Mouse (Mus musculus) hindbrain, embryonic 10.5 days (tissue): ENCODE results near the gene Gfm1. TPM values are rescaled to one million over a fixed set of nuclear protein-coding genes. Genes with fewer than 3 reads are reported as not detected.

ENCODE experiments used
- DNase-seq: peaks from one replicate; pipeline ENCODE4 v3.0.0-alpha.2; 2017; ENCODE audit warnings: low spot score
- H3K27ac ChIP-seq: fragments of 300-500 bp; sonication (generic); 2 replicates; pipeline ENCODE4 v1.5.1; 2016; ENCODE audit warnings: mild to moderate bottlenecking, moderate library complexity
- H3K27me3 ChIP-seq: fragments of 300-500 bp; sonication (generic); 2 replicates; pipeline ENCODE4 v1.6.1; 2016; ENCODE audit warnings: mild to moderate bottlenecking; ENCODE audit not compliant: poor library complexity, insufficient read depth, severe bottlenecking
- H3K36me3 ChIP-seq: fragments of 300-500 bp; sonication (generic); 2 replicates; pipeline ENCODE4 v1.6.1; 2016; ENCODE audit warnings: mild to moderate bottlenecking, moderate library complexity
- H3K4me1 ChIP-seq: fragments of 300-500 bp; sonication (generic); replicated peaks from 2 replicates; pipeline ENCODE4 v1.6.1; 2016; ENCODE audit warnings: mild to moderate bottlenecking
- H3K4me3 ChIP-seq: fragments of 300-500 bp; sonication (generic); 2 replicates; pipeline ENCODE4 v1.5.1; 2016; ENCODE audit warnings: mild to moderate bottlenecking, moderate library complexity
- H3K9me3 ChIP-seq: fragments of 300-500 bp; sonication (generic); 2 replicates; pipeline ENCODE4 v1.6.1; 2016; ENCODE audit warnings: mild to moderate bottlenecking, moderate library complexity
- WGBS: fragments of 180-500 bp; shearing (Covaris S2); methylation state at CpG from one replicate; pipeline ENCODE4 v1.1.7; 2016; 5-methylcytosine and 5-hydroxymethylcytosine counted together
- polyA plus RNA-seq: library from polyadenylated mRNA; unstranded; fragments of >200 nt; fragmentation: Nextera tagmentation; extraction: Ambion mirVana; gene quantifications from 2 replicates; pipeline ENCODE4 v1.2.1, GENCODE M21; 2016

Gene Gfm1
- polyA plus RNA-seq, 1 experiment from 2014 or later: 43.2 TPM

DNA sequence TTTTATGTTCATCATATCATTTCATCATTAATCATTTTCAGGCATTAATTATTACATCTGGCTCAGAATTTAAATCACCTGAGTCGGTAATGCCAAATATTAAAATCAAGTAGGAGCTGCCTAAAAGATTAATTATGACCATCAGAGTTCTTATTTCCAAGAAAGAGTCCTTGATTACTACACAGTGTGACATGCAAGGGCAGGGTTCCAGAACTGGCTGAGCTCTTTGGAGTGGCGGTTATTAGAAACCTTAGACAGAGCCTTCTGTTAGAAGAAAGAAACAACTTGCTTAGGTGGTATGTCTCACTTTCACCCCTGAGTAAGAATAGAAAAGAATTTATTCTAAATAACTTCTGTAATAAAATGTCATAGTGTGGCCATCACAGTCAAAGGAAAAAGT is 37.4 kb downstream of the Gfm1 start:
- Histone ChIP-seq H3K4me1 (peaks cover 19% of the 10 kb centered on the region), H3K36me3 (peaks cover 39% of the 10 kb centered on the region), H3K9me3 (no peaks in the 10 kb centered on the region), H3K27me3 (no peaks in the 10 kb centered on the region), H3K27ac (no peak overlapping the region), H3K4me3 (no peak overlapping the region)
- 95% methylated on average over 2 of the region's 2 CpGs for WGBS
- no peak for DNase-seq

DNA sequence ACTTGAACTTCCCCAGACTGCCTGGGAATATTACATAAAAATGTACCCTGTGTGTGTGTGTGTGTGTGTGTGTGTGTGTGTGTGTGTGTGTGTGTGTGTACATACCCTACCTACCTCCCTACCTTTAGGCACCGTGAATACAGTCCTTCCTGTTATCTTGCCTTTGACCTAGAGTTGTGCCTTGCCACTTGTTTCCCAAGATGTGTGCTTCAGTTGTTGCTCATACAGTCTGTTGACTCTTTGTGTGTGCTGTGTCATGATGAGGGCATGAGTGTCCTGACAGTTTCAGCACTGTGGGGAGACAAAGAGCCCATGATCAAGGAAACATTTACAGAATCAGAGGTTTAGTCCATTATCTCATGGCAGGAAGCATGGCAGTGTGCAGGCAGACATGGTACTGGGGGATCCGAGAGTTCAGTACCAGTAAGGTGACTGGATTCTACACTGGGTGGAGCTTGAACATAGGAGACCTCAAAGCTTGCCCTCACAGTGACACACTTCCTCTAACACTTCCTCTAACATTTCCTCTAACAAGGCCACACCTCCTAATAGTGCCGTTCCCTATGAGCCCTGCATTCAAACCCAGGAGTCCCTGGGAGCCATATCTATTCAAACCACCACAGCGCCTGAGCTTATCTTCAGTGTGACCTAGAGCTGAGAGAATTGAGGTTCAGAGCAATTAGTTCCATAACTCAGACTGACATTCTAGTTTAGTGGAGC is 41.7 kb downstream of the Gfm1 start:
- Histone ChIP-seq H3K9me3 (no peaks in the 10 kb centered on the region), H3K4me1 (no peaks in the 10 kb centered on the region), H3K4me3 (no peak overlapping the region), H3K27ac (no peak overlapping the region), H3K27me3 (no peaks in the 10 kb centered on the region), H3K36me3 (peaks cover 68% of the 10 kb centered on the region)
- WGBS: 88% methylated on average over 4 of the region's 4 CpGs
- no peak for DNase-seq

DNA sequence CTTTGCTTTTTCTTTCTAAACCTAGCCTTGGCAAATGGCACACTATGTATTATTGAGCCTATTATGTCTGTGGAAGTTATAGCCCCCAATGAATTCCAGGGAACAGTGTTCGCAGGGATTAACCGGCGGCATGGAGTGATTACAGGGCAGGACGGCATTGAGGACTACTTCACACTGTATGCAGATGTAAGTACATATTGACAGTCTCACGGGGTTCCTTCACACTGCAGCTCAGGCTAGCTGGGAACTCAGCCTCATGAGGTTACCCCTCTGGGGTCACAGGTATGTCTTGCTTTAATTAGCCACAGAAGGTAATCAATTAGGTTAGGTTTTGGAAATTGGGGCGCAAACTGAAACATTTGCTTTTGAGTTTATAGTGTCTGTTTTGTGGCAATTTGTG is 43.5 kb downstream of the Gfm1 start:
- H3K4me1 ChIP-seq: no peaks in the 10 kb centered on the region
- 92% methylated on average over 6 of the region's 6 CpGs for WGBS
- peaks cover 68% of the 10 kb centered on the region for H3K36me3 ChIP-seq
- H3K27ac ChIP-seq: no peak overlapping the region
- DNase-seq: no peak
- no peak overlapping the region for H3K4me3 ChIP-seq
- no peaks in the 10 kb centered on the region for H3K9me3 ChIP-seq
- H3K27me3 ChIP-seq: no peaks in the 10 kb centered on the region

DNA sequence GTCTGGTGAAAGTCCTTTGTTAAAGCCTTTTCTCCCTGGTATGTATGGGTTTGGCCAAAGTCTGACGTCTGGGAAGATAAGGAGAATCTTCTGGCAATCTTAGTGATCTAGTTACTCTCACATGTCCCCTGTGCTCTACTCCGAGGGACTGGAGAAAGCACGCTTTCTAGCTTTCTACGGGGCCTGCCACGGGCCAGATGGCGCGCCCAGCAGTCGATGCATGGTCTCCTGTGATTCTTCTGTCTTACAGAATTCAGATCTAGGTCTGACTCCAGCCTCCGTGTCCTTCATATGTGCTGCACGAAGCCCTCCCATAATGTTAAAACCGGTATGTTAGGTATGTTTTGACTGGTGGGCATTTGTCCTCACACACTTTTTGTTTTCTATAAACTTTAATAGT is 49.9 kb downstream of the Gfm1 start:
- DNase-seq: no peak
- H3K27me3 ChIP-seq: no peaks in the 10 kb centered on the region
- no peaks in the 10 kb centered on the region for H3K4me1 ChIP-seq
- H3K36me3 ChIP-seq: peaks cover 45% of the 10 kb centered on the region
- 95% methylated on average over 11 of the region's 11 CpGs for WGBS
- no peak overlapping the region for H3K27ac ChIP-seq
- H3K9me3 ChIP-seq: no peaks in the 10 kb centered on the region
- H3K4me3 ChIP-seq: no peak overlapping the region

DNA sequence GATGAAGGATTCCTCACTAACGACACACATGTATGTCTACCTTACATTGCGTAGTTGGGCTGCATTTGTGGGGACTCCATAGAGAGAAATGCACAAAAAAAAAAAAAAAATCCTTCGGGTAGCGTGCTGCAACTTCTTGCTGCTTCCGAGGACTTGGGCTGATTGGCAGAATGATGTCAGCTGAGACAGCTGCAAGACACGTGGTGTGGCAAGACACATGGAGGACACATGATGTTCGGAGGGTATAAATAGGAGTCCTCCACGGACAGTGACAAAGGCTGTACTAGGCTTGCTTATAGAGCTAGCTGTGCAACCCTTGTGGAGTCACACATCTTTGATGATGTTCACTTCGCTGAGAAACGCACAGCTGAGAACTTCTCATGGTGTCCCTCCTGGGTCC is 52.5 kb downstream of the Gfm1 start:
- no peak for DNase-seq
- Histone ChIP-seq H3K4me3 (no peak overlapping the region), H3K27ac (no peak overlapping the region), H3K9me3 (no peaks in the 10 kb centered on the region), H3K4me1 (no peaks in the 10 kb centered on the region), H3K27me3 (no peaks in the 10 kb centered on the region), H3K36me3 (peaks cover 21% of the 10 kb centered on the region)
- WGBS: 95% methylated on average over 10 of the region's 10 CpGs

DNA sequence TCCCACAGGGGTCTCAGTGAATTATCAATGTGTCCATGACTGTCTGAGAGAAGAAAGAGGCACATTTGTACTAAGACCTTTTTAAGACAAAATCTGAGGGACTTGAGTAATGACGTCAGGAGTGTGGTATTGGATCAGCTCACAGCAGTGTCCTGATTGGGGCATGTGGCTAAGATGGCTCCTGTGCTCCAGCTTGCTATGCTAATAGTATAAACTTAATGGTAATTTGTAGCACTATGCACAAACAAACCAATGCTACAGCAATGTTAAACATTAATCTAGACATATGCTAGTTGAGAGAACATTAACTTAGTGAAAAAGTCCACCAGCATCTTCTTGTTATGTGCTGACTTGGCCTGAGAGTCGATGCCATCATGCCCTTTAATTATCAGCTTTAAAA is 55.3 kb downstream of the Gfm1 start:
- H3K36me3 ChIP-seq: 0 out of 2 replicates have a peak, but pooled peaks cover 5% of the 10 kb centered on the region
- no peak overlapping the region for H3K4me3 ChIP-seq
- no peaks in the 10 kb centered on the region for H3K27me3 ChIP-seq
- H3K27ac ChIP-seq: no peak overlapping the region
- no peak for DNase-seq
- 84% methylated on average over 2 of the region's 2 CpGs for WGBS
- H3K4me1 ChIP-seq: no peaks in the 10 kb centered on the region
- H3K9me3 ChIP-seq: no peaks in the 10 kb centered on the region

DNA sequence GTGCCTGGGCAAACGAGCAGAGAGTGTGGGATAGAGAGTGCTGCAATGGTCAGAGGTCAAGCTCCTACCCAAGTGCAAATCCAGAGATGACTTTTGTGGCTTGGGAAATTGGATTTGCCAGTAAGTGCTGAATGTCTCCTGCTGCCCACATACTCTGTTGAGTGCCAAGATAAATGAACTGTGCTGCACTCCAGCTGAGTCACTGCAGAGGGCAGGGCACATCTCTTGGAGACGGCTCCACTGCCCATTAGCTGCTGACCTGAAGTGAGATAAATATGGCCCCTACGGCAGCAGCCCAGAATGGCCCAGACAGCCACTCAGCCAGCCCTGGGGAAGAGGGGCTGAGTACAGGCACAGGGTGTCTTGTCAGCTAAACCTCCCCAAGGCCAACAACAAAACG is 60.3 kb downstream of the Gfm1 start:
- no peaks in the 10 kb centered on the region for H3K4me1 ChIP-seq
- no peaks in the 10 kb centered on the region for H3K36me3 ChIP-seq
- no peaks in the 10 kb centered on the region for H3K27me3 ChIP-seq
- no peak overlapping the region for H3K27ac ChIP-seq
- 60% methylated on average over 4 of the region's 4 CpGs for WGBS
- DNase-seq: no peak
- no peak overlapping the region for H3K4me3 ChIP-seq
- no peaks in the 10 kb centered on the region for H3K9me3 ChIP-seq

DNA sequence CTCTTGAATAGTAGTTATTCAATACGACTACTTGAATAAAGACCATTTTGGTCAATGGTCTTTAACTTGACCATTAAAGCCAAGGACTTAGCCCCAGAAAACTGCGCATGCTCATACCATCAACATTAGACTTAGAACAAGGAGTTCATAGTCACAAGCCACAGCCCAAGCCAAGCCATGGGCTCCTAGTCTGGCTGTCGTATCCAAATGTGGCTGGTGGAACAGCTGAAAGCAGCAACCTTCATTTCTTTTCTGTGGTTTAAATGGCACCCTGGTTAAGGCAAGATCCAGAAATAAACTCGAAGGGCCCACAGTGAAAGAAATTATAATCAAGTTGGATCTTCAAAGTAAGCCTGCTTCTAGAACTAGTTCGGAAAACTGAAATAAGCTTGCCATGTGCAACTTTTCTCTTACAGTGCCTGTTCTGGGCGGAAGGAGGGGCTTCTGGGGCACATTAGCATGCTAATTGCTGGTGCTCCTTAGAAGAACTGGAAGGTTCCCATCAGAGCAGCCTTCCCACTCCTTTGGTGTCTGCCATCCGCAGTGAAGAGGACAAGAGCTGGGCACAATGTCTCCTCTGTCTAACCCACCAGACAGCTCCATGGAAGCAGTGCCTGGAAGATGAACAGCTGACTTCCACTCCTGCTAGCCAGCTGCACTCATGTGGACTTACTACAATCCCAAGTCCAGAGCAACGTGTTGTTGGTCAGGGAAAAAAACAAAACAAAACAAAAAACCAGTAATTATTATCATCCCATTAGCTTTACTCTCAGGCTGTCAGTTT is 62.4 kb downstream of the Gfm1 start:
- Histone ChIP-seq H3K4me1 (no peaks in the 10 kb centered on the region), H3K27ac (no peak overlapping the region), H3K36me3 (no peaks in the 10 kb centered on the region), H3K9me3 (no peaks in the 10 kb centered on the region), H3K27me3 (no peaks in the 10 kb centered on the region), H3K4me3 (no peak overlapping the region)
- DNase-seq: no peak
- 85% methylated on average over 8 of the region's 8 CpGs for WGBS

DNA sequence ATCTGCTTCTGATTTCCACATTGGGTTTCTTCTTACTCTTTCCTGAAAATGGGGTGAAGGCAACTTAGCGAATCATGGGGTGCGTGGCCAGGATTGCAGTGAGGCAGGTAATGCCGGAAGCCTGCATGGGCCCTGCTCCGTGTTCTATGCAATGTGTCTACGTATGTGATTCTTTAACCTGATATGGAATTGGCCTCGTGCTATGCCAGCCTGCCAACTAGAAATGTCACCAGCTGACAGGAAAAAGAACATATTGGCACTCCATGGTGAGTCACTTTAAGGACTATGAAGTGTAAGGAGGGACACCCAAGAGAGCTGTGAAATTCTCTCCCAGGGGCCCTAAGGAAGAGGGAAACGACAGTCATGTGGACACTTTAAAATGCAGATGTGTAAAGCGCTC is 63.2 kb downstream of the Gfm1 start:
- no peak overlapping the region for H3K27ac ChIP-seq
- WGBS: 87% methylated on average over 8 of the region's 8 CpGs
- no peaks in the 10 kb centered on the region for H3K4me1 ChIP-seq
- no peaks in the 10 kb centered on the region for H3K9me3 ChIP-seq
- no peaks in the 10 kb centered on the region for H3K27me3 ChIP-seq
- no peak for DNase-seq
- no peaks in the 10 kb centered on the region for H3K36me3 ChIP-seq
- no peak overlapping the region for H3K4me3 ChIP-seq

DNA sequence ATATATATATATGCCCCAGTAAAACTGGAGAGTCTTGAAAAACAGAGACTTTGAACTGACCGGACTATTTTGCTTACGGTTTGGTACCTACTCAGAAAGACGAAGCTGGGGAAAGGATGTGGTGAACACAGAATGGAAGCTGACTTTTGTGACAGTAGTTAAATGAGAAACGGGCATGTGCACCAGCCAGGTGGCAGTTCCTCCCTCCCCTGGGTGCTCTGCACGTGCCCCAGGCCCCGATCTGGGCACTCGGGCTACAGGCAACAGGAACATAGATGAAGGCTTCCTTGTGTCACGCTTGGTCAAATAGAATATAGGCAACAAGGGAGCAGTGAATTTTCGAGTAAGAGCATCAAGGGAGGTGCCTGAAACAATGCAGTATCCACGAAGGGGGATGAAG is 66.4 kb downstream of the Gfm1 start:
- no peak for DNase-seq
- H3K27me3 ChIP-seq: no peaks in the 10 kb centered on the region
- H3K4me1 ChIP-seq: no peaks in the 10 kb centered on the region
- no peak overlapping the region for H3K4me3 ChIP-seq
- H3K9me3 ChIP-seq: no peaks in the 10 kb centered on the region
- H3K27ac ChIP-seq: no peak overlapping the region
- H3K36me3 ChIP-seq: no peaks in the 10 kb centered on the region
- 86% methylated on average over 10 of the region's 10 CpGs for WGBS

DNA sequence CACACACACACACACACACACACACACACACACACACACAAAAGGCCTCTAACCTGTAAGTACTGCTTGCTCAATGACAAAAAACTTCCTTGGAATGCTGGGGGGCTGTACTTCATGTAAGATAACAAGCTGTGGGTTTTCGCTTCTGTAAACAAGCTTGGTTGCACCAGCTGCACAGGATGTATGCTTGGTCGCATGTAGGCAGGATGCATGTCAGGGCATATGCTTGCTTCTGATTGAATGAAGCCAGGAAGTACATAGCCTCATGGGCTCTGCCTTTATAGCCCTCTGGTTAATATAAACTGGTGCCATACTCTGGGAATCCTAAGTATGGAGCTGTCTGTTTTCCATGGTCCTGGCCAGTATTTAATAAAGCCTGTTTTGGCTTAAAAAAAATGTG is 68.1 kb downstream of the Gfm1 start:
- DNase-seq: no peak
- no peaks in the 10 kb centered on the region for H3K27me3 ChIP-seq
- no peak overlapping the region for H3K27ac ChIP-seq
- WGBS: 88% methylated on average over 2 of the region's 2 CpGs
- no peaks in the 10 kb centered on the region for H3K4me1 ChIP-seq
- no peaks in the 10 kb centered on the region for H3K36me3 ChIP-seq
- no peaks in the 10 kb centered on the region for H3K9me3 ChIP-seq
- H3K4me3 ChIP-seq: no peak overlapping the region

DNA sequence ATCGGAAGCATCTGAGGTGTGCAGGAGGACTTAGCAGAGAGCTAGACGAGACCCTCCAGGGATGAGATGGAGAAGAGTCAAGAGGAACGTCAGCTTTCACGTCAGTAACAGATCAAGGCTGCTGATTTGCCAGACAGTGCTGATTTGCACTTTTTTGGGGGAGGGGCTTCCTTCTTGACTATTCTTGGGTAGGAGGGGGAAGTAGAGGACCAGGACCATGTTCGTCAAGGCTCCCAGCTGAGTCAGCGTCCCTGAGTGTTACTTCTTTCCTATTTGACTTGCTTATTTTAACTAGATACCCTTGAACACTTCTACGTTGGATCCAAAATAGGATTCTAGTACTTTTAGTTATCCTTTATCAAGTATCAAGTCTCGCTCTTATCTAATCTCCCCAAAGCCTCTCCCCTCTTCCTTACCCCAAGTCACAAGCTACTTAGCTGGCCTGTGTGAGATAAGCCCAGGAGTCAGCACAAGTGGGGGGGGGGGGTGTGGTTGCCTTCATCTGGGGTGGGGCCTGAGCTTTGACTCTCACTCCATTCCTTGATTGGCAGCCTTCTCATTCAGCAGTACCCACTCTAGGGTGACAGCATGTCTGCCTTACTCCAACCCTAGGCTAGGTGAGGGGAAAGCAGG is 69.0 kb downstream of the Gfm1 start:
- WGBS: 91% methylated on average over 8 of the region's 8 CpGs
- no peak overlapping the region for H3K27ac ChIP-seq
- H3K4me3 ChIP-seq: no peak overlapping the region
- H3K9me3 ChIP-seq: no peaks in the 10 kb centered on the region
- no peaks in the 10 kb centered on the region for H3K27me3 ChIP-seq
- no peak for DNase-seq
- H3K36me3 ChIP-seq: no peaks in the 10 kb centered on the region
- H3K4me1 ChIP-seq: peaks cover 5% of the 10 kb centered on the region; the same call in 1 of the 2 replicates

DNA sequence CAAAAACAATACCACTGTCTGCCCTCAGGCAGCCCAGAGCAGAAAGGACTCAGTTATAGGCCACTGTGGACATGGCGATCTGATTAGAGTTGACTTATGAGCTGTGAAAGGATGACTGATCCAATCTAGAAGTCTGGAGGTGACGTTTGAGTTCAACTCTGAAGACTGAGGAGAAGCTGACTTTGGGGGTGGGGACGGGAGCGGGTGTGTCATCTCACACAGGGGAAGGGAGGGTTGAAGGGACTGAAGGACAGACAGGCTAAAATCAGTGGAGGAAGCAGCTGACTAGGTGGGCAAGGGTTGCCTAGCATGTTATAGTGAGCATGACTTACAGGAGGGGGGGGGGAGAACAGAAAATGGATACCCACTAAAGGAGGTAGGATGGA is 69.5 kb downstream of the Gfm1 start:
- no peaks in the 10 kb centered on the region for H3K9me3 ChIP-seq
- 88% methylated on average over 4 of the region's 4 CpGs for WGBS

More for the DNA sequence above, 69.5 kb downstream of the Gfm1 start:
- no peak overlapping the region for H3K27ac ChIP-seq
- no peaks in the 10 kb centered on the region for H3K27me3 ChIP-seq
- no peak for DNase-seq
- H3K4me3 ChIP-seq: no peak overlapping the region
- H3K36me3 ChIP-seq: no peaks in the 10 kb centered on the region
- H3K4me1 ChIP-seq: peaks cover 10% of the 10 kb centered on the region; the same call in 1 of the 2 replicates
